Mouse (Mus musculus) kidney, embryonic 16.5 days (tissue): ENCODE measurements at regions not wholly inside any gene's neighbourhood (a gene's known extent, or its start where the extent isn't known, plus 50 kb on each side); places are given as distances from the start of the nearest gene placed in this dataset.
"Not testable (repeated sequence)": the region's sequence is repeated elsewhere in the genome, so short reads cannot be mapped to it uniquely, and the experiment has no call there.

Experiments used
- ATAC-seq: fragments of 200-750 bp; cut with Nextera tagmentation; 2 replicates; pipeline ENCODE4 v1.8.0; 2017; ENCODE audit warnings: moderate TSS enrichment; ENCODE audit not compliant: low FRiP score, low TSS enrichment
- H3K27ac ChIP-seq: fragments of 300-500 bp; sonication (generic); 2 replicates; pipeline ENCODE4 v1.5.1; 2014; ENCODE audit warnings: low read length
- H3K27me3 ChIP-seq: fragments of 300-500 bp; sonication (generic); 2 replicates; pipeline ENCODE4 v1.6.1; 2014; ENCODE audit warnings: low read length, control low read depth, mixed read lengths; ENCODE audit not compliant: insufficient read depth
- H3K36me3 ChIP-seq: fragments of 300-500 bp; sonication (generic); 2 replicates; pipeline ENCODE4 v1.6.1; 2014; ENCODE audit warnings: low read length, control low read depth, mixed read lengths; ENCODE audit not compliant: insufficient read depth
- H3K4me1 ChIP-seq: fragments of 300-500 bp; sonication (generic); 2 replicates; pipeline ENCODE4 v1.6.1; 2014; ENCODE audit warnings: low read length, control low read depth, mixed read lengths; ENCODE audit not compliant: insufficient read depth
- H3K4me2 ChIP-seq: fragments of 300-500 bp; sonication (generic); replicated peaks from 2 replicates; pipeline ENCODE4 v1.6.1; 2014; ENCODE audit warnings: low read depth, low read length
- H3K4me3 ChIP-seq: fragments of 300-500 bp; sonication (generic); 2 replicates; pipeline ENCODE4 v1.5.1; 2014; ENCODE audit warnings: mild to moderate bottlenecking, low read length
- H3K9ac ChIP-seq: fragments of 300-500 bp; sonication (generic); replicated peaks from 2 replicates; pipeline ENCODE4 v1.6.1; 2014; ENCODE audit warnings: low read length
- H3K9me3 ChIP-seq: fragments of 300-500 bp; sonication (generic); 2 replicates; pipeline ENCODE4 v1.6.1; 2016; ENCODE audit warnings: low read length, control low read depth
- WGBS: fragments of 180-500 bp; shearing (Covaris S2); extraction: QIAGEN DNeasy Blood & Tissue Kit; methylation state at CpG from one replicate; pipeline ENCODE4 v1.1.7; 2014; 5-methylcytosine and 5-hydroxymethylcytosine counted together

DNA sequence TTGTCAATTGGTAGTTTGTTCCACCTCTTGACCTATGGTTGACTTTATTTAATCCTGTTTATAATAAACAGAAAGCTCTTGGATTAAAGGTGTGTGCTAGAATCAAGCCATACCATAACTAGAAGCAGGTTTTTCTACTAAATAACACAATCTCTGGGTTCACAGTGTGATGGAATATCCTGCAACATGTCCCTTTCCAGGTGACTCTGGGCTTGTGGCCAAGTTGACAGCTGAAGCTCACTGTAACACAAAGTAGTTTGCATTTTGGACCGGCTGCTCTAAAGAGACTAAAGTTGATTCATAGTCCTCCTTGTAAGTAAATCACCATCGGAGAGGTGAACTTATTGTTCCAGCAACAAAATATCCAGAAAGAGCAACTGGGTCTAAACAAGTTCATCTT is 149.3 kb upstream of the Kctd3 start:
- 60% methylated on average over 2 of the region's 2 CpGs for WGBS
- Histone ChIP-seq H3K9me3 (no peaks in the 10 kb centered on the region), H3K4me3 (no peak overlapping the region), H3K9ac (no peak overlapping the region), H3K27ac (no peak overlapping the region), H3K27me3 (no peaks in the 10 kb centered on the region), H3K4me1 (no peaks in the 10 kb centered on the region), H3K36me3 (no peaks in the 10 kb centered on the region), H3K4me2 (no peak overlapping the region)
- no peak for ATAC-seq

DNA sequence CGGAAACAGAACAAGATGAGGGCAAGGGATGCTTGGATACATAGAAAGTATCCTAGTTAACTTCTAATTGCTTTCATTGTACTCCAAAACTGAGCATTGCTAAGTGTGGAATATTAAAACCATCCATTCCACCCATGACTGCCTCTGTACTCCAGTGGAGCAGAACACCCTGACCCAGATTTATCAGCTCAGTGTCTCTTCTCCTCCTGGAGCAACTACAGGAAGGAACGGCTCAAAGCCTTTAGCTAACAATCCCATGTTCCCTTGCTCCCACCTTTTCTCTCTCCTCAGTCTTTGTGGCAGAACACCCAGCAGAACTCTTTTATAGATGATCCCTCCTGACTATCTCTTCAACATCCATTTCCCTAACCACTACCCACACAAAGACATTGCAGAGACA is 146.7 kb upstream of the Kctd3 start:
- WGBS, result 53% methylated on average over 2 of the region's 2 CpGs

DNA sequence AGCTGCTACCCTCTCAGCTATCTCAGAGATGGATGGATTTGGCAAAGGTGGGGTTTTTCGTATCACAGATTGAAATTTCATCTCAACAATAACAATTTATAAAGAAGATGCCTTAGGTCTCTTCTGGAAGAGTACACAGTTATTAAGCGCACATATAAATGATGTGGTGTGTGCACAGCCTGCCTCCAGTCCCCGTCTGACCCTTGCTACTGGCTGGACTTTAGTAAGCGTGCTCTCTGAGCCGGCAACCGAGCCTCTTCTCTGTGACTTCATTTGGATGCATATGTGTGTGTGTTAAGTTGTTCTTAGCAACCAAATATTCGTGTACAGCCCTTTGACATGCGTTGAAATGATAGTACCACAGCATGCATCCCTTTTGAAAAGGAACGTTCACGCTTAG is 145.5 kb upstream of the Kctd3 start:
- Histone ChIP-seq H3K27me3 (no peaks in the 10 kb centered on the region), H3K36me3 (no peaks in the 10 kb centered on the region), H3K4me2 (no peak overlapping the region), H3K27ac (no peak overlapping the region), H3K4me1 (no peaks in the 10 kb centered on the region), H3K9ac (no peak overlapping the region), H3K4me3 (no peak overlapping the region), H3K9me3 (no peaks in the 10 kb centered on the region)
- WGBS, result 83% methylated on average over 10 of the region's 10 CpGs
- no peak for ATAC-seq

More for the DNA sequence above, 146.7 kb upstream of the Kctd3 start:
- Histone ChIP-seq H3K9me3 (no peaks in the 10 kb centered on the region), H3K27ac (no peak overlapping the region), H3K9ac (no peak overlapping the region), H3K4me2 (no peak overlapping the region), H3K27me3 (no peaks in the 10 kb centered on the region), H3K4me3 (no peak overlapping the region), H3K36me3 (no peaks in the 10 kb centered on the region), H3K4me1 (no peaks in the 10 kb centered on the region)
- ATAC-seq, result no peak

DNA sequence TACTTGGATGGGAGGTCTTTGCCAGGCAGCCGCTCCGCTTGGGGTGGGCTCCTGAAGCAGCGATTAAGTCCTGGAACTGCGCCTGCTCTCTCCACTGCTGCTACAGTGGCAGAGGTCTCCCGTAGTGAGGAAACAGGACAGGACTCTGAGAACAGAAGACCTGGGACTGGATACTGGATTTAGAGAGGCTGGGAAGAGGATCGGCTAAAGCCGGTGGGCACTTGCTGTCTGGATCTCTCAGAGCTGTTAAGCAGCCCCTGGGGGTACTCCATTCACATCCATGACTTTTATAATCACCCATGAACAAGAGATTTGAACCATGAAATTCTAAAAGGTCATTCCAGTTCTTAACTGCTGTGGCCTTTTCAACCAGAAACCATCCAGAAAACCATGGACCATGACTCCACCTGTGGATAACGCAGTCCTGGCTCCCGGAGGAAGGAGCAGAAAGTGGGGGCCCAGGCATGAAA is 135.4 kb upstream of the Kctd3 start:
- Histone ChIP-seq H3K4me1 (0 out of 2 replicates have a peak, but pooled peaks cover 10% of the 10 kb centered on the region), H3K9ac (no peak overlapping the region), H3K4me2 (no peak overlapping the region), H3K27ac (no peak overlapping the region), H3K4me3 (no peak overlapping the region), H3K27me3 (no peaks in the 10 kb centered on the region), H3K9me3 (no peaks in the 10 kb centered on the region), H3K36me3 (no peaks in the 10 kb centered on the region)
- 0 out of 2 replicates have a peak, but pooled peaks have one; percentile 31 for ATAC-seq
- 51% methylated on average over 9 of the region's 9 CpGs for WGBS

DNA sequence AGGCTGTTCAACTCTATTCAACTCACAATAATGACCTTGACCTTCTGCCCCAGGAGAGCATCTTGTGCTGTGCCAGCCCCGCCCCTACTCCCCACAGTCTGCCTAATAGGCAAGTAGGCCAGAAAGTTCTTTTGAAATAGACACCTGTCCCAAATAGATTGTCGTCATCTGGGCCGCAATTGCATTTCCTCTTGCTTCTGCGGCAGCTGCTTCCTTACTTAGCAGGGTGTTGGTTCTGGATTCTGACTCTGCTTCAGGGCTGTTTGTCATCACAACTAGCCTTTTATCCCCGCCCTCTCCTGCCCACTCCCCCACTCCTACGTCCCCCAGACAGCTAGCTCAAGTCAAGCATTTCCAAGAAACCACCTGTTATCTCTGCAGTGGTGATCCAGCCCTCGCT is 134.9 kb upstream of the Kctd3 start:
- no peaks in the 10 kb centered on the region for H3K36me3 ChIP-seq
- H3K9ac ChIP-seq, result no peak overlapping the region
- H3K4me1 ChIP-seq, result 0 out of 2 replicates have a peak, but pooled peaks cover 10% of the 10 kb centered on the region
- H3K4me3 ChIP-seq, result no peak overlapping the region
- ATAC-seq, result 0 out of 2 replicates have a peak, but pooled peaks have one; percentile 4
- no peaks in the 10 kb centered on the region for H3K9me3 ChIP-seq
- WGBS, result 52% methylated on average over 7 of the region's 7 CpGs
- no peaks in the 10 kb centered on the region for H3K27me3 ChIP-seq
- no peak overlapping the region for H3K4me2 ChIP-seq
- H3K27ac ChIP-seq, result no peak overlapping the region

DNA sequence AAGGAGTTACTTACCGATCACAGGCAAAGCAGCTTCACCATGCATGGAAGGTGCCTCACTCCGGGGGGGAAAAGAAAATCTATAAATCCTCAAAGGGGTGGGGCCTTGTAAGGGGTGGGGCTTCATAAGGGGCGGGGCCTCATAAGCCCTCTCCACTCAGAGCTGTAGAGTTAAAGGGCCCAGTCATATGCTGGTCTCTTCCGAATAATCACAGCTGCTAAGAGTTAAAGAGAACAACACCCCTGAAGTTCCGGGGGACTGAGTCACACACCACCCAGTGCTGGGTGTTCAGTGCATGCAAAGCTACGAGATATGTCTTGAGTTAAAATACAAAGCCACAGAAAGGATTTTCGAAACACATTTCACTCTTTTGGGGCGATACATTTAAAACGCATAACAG is 134.1 kb upstream of the Kctd3 start:
- Histone ChIP-seq H3K36me3 (no peaks in the 10 kb centered on the region), H3K9me3 (no peaks in the 10 kb centered on the region), H3K4me1 (0 out of 2 replicates have a peak, but pooled peaks cover 10% of the 10 kb centered on the region), H3K27ac (no peak overlapping the region), H3K4me2 (no peak overlapping the region), H3K27me3 (no peaks in the 10 kb centered on the region), H3K4me3 (no peak overlapping the region), H3K9ac (no peak overlapping the region)
- WGBS, result 93% methylated on average over 9 of the region's 9 CpGs
- ATAC-seq, result no peak

DNA sequence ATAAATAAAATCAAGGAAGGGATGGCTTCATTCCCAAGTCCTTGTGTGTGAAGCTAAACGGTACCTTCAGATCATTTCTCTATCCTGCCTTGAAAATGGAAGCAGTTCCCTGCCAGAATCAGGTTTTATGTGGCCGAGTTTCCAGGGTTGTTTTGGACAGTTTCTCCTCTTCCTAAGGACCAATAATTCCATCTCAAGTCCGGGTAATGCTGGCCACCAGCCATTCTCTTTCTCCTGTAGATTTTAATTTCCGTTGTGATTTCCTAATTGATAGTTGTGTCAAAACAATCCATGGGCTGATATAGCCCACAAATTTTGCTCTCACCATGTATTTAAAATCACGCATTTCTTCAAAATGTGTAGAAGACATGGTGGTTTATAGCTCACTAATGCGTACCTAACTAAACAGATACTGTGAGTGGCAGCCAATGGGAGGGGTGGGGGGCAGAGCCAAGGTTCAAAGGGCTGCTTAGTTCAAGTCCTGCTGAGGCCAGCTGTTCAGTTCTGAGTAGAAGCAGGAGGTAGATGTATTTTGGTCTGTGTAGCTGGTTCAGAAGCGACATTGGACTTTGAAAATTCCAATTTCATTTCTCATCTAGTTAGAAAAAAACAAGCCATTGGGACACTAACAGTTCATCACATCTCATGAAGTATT is 129.2 kb upstream of the Kctd3 start:
- Histone ChIP-seq H3K4me2 (no peak overlapping the region), H3K4me3 (no peak overlapping the region), H3K9me3 (no peaks in the 10 kb centered on the region), H3K36me3 (no peaks in the 10 kb centered on the region), H3K27me3 (no peaks in the 10 kb centered on the region), H3K27ac (no peak overlapping the region), H3K4me1 (no peaks in the 10 kb centered on the region), H3K9ac (no peak overlapping the region)
- no peak for ATAC-seq
- WGBS, result 70% methylated on average over 7 of the region's 7 CpGs

DNA sequence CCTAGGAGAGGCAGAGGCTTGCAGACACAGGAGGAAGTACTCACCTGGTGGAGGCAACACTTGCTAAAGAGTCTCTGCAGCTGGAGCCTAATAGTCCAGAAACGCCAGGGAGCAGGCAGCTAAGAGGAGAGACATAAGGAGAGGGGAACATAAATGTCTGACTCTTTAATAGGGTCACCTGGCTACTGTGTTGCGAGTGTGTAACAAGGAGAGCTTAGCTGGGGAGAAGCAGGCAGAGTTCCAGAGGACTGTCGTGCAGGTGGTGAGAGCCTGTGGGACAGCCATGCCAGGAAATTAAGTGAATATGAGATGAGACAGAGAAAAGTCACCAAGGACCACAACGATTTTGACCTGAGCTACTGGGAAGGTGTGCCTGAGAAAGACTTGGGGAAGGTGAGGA is 128.2 kb upstream of the Kctd3 start:
- ATAC-seq, result no peak
- Histone ChIP-seq H3K27ac (no peak overlapping the region), H3K36me3 (no peaks in the 10 kb centered on the region), H3K4me1 (no peaks in the 10 kb centered on the region), H3K4me2 (no peak overlapping the region), H3K4me3 (no peak overlapping the region), H3K9ac (no peak overlapping the region), H3K9me3 (no peaks in the 10 kb centered on the region), H3K27me3 (no peaks in the 10 kb centered on the region)
- 71% methylated on average over 4 of the region's 4 CpGs for WGBS

DNA sequence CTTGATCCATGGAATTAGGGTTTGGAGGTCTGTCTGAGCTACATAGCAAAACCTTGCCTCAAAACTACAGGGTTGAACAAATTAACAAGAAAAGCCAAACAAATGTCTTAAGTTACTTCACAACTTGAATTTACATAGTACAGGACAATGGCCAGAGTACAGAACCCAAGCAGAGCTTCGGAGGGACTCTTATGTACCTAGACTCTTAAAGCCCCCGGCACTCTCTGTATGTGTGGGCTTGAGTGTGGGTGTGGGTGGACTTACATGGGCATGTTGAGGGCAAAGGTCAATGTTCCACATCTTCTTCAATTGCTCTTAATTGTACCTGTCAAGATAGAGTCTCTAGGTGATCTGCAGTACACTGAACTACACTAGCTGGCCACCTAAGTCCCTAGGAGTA is 121.1 kb upstream of the Kctd3 start:
- Histone ChIP-seq H3K27me3 (no peaks in the 10 kb centered on the region), H3K9ac (no peak overlapping the region), H3K27ac (no peak overlapping the region), H3K9me3 (no peaks in the 10 kb centered on the region), H3K36me3 (no peaks in the 10 kb centered on the region), H3K4me1 (no peaks in the 10 kb centered on the region), H3K4me3 (no peak overlapping the region), H3K4me2 (no peak overlapping the region)
- no peak for ATAC-seq
- 90% methylated on average over 2 of the region's 2 CpGs for WGBS

DNA sequence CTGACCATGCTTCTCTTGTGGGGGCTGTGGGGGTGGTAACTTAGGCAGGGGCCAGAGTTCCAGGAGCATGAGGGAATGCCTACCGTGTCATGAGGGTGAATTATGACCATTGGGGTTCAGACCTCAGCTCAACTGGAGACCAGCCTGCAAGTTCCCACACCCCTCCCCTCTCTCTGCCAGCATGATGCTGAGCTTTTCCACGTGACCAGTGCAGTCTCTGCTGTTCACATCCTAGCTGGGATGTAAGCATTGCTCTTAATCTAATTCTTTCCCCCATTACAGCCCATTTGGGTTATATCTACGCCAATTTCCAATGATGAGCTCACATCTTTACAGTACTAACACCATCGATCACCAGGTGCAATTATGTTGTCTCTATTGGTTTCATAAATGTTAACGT is 120.6 kb upstream of the Kctd3 start:
- not testable (repeated sequence) for H3K36me3 ChIP-seq, ATAC-seq, H3K9me3 ChIP-seq, H3K4me3 ChIP-seq, H3K9ac ChIP-seq, H3K4me1 ChIP-seq, H3K27me3 ChIP-seq, H3K27ac ChIP-seq, H3K4me2 ChIP-seq
- whole genome bisulfite sequencing, result 62% methylated on average over 5 of the region's 5 CpGs
